Mouse (Mus musculus) stomach, postnatal 0 days (tissue): ENCODE data around the gene Rnf10. TPM values are rescaled to one million over a fixed set of nuclear protein-coding genes. Genes with fewer than 3 reads are reported as not detected.

Experiments
- ATAC-seq: fragments of 200-750 bp; cut with Nextera tagmentation; 2 replicates; pipeline ENCODE4 v1.8.0; 2017; ENCODE audit not compliant: low FRiP score, low TSS enrichment
- DNase-seq: peaks from one replicate; pipeline ENCODE4 v3.0.0-alpha.2; 2016; ENCODE audit warnings: low spot score
- H3K27ac ChIP-seq: fragments of 300-500 bp; sonication (generic); replicated peaks from 2 replicates; pipeline ENCODE4 v1.5.1; 2014; ENCODE audit warnings: mild to moderate bottlenecking, control low read depth
- H3K27me3 ChIP-seq: fragments of 300-500 bp; sonication (generic); 2 replicates; pipeline ENCODE4 v1.6.1; 2014; ENCODE audit warnings: low read length; ENCODE audit not compliant: control insufficient read depth, insufficient read depth
- H3K36me3 ChIP-seq: fragments of 300-500 bp; sonication (generic); 2 replicates; pipeline ENCODE4 v1.6.1; 2014; ENCODE audit warnings: low read length, mixed read lengths; ENCODE audit not compliant: control insufficient read depth, insufficient read depth
- H3K4me1 ChIP-seq: fragments of 300-500 bp; sonication (generic); replicated peaks from 2 replicates; pipeline ENCODE4 v1.6.1; 2014; ENCODE audit warnings: antibody characterized with exemption; ENCODE audit not compliant: control insufficient read depth, insufficient read depth
- H3K4me2 ChIP-seq: fragments of 300-500 bp; sonication (generic); replicated peaks from 2 replicates; pipeline ENCODE4 v1.6.1; 2014; ENCODE audit warnings: low read depth, mild to moderate bottlenecking, control low read depth, moderate library complexity
- H3K4me3 ChIP-seq: fragments of 300-500 bp; sonication (generic); 2 replicates; pipeline ENCODE4 v1.5.1; 2014; ENCODE audit warnings: low read depth, low read length, control low read depth
- H3K9ac ChIP-seq: fragments of 300-500 bp; sonication (generic); 2 replicates; pipeline ENCODE4 v1.6.1; 2014; ENCODE audit warnings: mild to moderate bottlenecking, low read length, control low read depth, mixed read lengths
- H3K9me3 ChIP-seq: fragments of 300-500 bp; sonication (generic); 2 replicates; pipeline ENCODE4 v1.6.1; 2016; ENCODE audit warnings: low read length; ENCODE audit not compliant: control insufficient read depth
- CTCF ChIP-seq: IDR thresholded peaks from 2 replicates; pipeline ENCODE4 v1.5.1; 2016; ENCODE audit warnings: antibody characterized with exemption, low read depth, mild to moderate bottlenecking, moderate library complexity
- EP300 ChIP-seq: optimal IDR thresholded peaks from 2 replicates; pipeline ENCODE3; 2016; ENCODE audit warnings: antibody characterized with exemption
- WGBS: fragments of 180-500 bp; shearing (Covaris S2); extraction: QIAGEN DNeasy Blood & Tissue Kit; methylation state at CpG from one replicate; pipeline ENCODE4 v1.1.7; 2014; 5-methylcytosine and 5-hydroxymethylcytosine counted together
- polyA plus RNA-seq: library from polyadenylated mRNA; unstranded; fragments of >200 nt; fragmentation: Nextera tagmentation; extraction: Ambion mirVana; gene quantifications from 2 replicates; pipeline ENCODE4 v1.2.1, GENCODE M21; 2015

Gene Rnf10
- 84.0 and 93.0 TPM in 2 replicates for polyA plus RNA-seq

- H3K4me3 ChIP-seq, result peak within 1 kb of the TSS; percentile 99
- H3K36me3 ChIP-seq, result no peaks in the 10 kb centered on the region
- peak within 1 kb of the TSS; percentile 92 for H3K27ac ChIP-seq
- TF ChIP-seq EP300 (no peak), CTCF (no peak)
- peak; percentile 84 for ATAC-seq
- H3K4me2 ChIP-seq, result peak within 1 kb of the TSS; percentile 74
- peak; percentile 96 for DNase-seq
- H3K9me3 ChIP-seq, result no peaks in the 10 kb centered on the region
- H3K9ac ChIP-seq, result peak within 1 kb of the TSS; percentile 99
- WGBS, result 12% methylated on average over 26 of the region's 26 CpGs
- H3K27me3 ChIP-seq, result no peaks in the 10 kb centered on the region
- peaks cover 7% of the 10 kb centered on the region; the same call in 1 of the 2 replicates for H3K4me1 ChIP-seq
These were observed at the start of gene Rnf10 for GRCm38 (mm10) chr5:115272812-115273548. Gene Rnf10 (minus strand): TSS chr5:115272898.

- Histone ChIP-seq H3K4me1 (peaks cover 5% of the 10 kb centered on the region; the same call in 1 of the 2 replicates), H3K4me3 (peak overlapping the region; percentile 35), H3K9me3 (no peaks in the 10 kb centered on the region), H3K4me2 (peak overlapping the region; percentile 66), H3K36me3 (no peaks in the 10 kb centered on the region), H3K27me3 (no peaks in the 10 kb centered on the region), H3K9ac (peak overlapping the region; percentile 55), H3K27ac (peak overlapping the region; percentile 88)
- WGBS, result 0% methylated on average over 22 of the region's 22 CpGs
- TF ChIP-seq CTCF (peak; percentile 82), EP300 (no peak)
- DNase-seq (peak; percentile 79), ATAC-seq (peak; percentile 87)
These were observed 46.6 kb upstream of the Rnf10 start for GRCm38 (mm10) chr5:115319004-115319940.

GRCm38 (mm10) chr5:115317645-115318328 is 45.1 kb upstream of the Rnf10 start:
- Histone ChIP-seq H3K4me3 (no peak overlapping the region), H3K9me3 (no peaks in the 10 kb centered on the region), H3K4me1 (peaks cover 5% of the 10 kb centered on the region; the same call in 1 of the 2 replicates), H3K4me2 (no peak overlapping the region; the same call in 1 of the 2 replicates), H3K9ac (peak overlapping the region; percentile 31; the same call in 1 of the 2 replicates), H3K36me3 (no peaks in the 10 kb centered on the region), H3K27me3 (no peaks in the 10 kb centered on the region), H3K27ac (peak overlapping the region; percentile 66)
- DNase-seq, result peak; percentile 28
- ATAC-seq, result no peak
- 7% methylated on average over 10 of the region's 10 CpGs for WGBS
- TF ChIP-seq EP300 (no peak), CTCF (0 out of 2 replicates have a peak, but pooled peaks have one; percentile 1)

DNA sequence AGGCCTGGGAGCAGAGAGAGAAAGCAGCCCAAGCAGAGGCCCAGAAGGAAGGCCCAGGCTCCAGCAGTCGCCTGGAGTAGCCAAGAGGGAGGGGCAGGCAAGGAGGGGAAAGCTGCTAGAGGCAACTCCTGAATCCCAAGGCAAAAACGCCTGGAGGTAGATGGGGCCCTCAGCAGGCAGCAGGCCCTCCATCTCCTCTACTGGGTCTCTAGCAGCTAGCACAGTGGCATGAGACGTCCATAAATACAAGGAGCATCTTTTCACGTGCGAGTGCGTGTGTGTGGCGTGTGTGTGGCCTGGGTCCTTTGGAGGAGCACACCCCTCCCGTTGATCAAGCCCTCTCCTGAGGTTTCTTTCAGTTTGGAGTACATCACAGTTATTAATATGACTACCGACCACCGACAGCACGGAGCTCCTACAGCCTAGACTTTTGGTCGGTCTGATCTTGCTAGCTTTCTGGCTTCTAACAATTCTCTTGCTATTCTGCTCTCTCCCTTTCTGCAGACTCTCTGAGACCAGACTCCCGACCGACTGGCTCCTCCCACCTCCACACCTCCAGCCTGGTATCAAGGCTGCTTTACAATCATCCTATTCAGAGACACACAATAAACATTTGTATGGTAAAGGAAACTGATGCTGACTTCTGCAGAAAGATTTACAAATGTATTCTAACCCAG is 44.4 kb upstream of the Rnf10 start:
- H3K27ac ChIP-seq, result peak overlapping the region; percentile 66
- H3K4me2 ChIP-seq, result no peak overlapping the region; the same call in 1 of the 2 replicates
- H3K4me1 ChIP-seq, result peaks cover 5% of the 10 kb centered on the region; the same call in 1 of the 2 replicates
- no peak for TF ChIP-seq EP300
- TF ChIP-seq CTCF, result no peak
- DNase-seq (peak; percentile 45), ATAC-seq (no peak)
- no peaks in the 10 kb centered on the region for H3K27me3 ChIP-seq
- WGBS, result 17% methylated on average over 14 of the region's 14 CpGs
- no peaks in the 10 kb centered on the region for H3K36me3 ChIP-seq
- no peaks in the 10 kb centered on the region for H3K9me3 ChIP-seq
- peak overlapping the region; percentile 53; the same call in 1 of the 2 replicates for H3K9ac ChIP-seq
- no peak overlapping the region for H3K4me3 ChIP-seq

GRCm38 (mm10) chr5:115313668-115313943 is 40.9 kb upstream of the Rnf10 start:
- peak; percentile 41 for ATAC-seq
- Histone ChIP-seq H3K4me1 (peaks cover 5% of the 10 kb centered on the region; the same call in 1 of the 2 replicates), H3K27me3 (no peaks in the 10 kb centered on the region), H3K27ac (0 out of 2 replicates have a peak overlapping the region, but pooled peaks have one; percentile 49), H3K36me3 (no peaks in the 10 kb centered on the region), H3K9ac (no peak overlapping the region), H3K9me3 (no peaks in the 10 kb centered on the region), H3K4me3 (no peak overlapping the region), H3K4me2 (no peak overlapping the region)
- DNase-seq, result peak; percentile 43
- 51% methylated on average over 5 of the region's 5 CpGs for WGBS
- no peak for TF ChIP-seq EP300
- no peak for TF ChIP-seq CTCF
